Mouse (Mus musculus) heart, adult 11 months (tissue): ENCODE results near the gene C1rb.

Experiments
- DNase-seq: peaks from one replicate; pipeline ENCODE4 v3.0.0; 2022

Gene C1rb

GRCm38 (mm10) chr6:124602031-124602430 lies 31.9 kb downstream of the C1rb start:
- peak; percentile 64 for DNase-seq

DNA sequence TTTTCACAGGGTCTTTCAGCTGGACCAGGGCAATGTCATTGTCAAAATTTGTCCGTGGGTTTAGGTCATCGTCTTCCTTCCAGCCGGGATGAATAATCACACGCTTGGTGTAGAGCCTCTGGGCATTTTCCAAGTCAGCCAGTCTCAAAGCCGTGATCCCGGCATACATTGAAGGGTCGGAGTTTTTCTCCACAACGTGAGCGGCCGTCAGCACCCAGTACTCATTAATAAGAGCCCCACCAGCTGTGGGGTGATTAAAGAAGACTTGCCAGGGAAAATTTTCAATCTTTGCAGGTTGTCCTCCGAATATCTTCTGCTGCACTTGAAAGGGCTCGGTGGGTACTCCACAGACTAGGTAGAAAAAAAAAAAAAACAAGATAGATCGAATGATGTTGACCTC lies 55.5 kb downstream of the C1rb start:
- DNase-seq: peak; percentile 73

DNA sequence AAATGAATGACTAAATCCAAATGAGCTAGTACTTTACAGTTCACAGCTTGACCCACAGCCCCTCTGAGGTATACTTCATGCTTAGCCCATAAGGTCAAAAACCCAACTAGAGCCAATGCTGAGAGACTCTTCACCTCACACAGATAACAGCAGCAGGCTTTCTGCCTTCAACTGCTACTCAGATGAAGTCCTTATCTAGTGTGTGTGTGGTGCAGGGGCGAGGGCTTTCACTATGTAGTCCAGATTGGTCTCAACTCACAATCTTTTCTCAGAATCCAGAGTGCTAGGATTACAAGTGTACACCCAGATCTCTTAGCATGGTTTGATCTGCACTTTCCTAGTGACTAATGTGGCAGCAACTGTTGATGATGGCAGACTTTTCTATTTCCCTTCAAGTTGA lies 56.1 kb downstream of the C1rb start:
- peak; percentile 30 for DNase-seq

DNA sequence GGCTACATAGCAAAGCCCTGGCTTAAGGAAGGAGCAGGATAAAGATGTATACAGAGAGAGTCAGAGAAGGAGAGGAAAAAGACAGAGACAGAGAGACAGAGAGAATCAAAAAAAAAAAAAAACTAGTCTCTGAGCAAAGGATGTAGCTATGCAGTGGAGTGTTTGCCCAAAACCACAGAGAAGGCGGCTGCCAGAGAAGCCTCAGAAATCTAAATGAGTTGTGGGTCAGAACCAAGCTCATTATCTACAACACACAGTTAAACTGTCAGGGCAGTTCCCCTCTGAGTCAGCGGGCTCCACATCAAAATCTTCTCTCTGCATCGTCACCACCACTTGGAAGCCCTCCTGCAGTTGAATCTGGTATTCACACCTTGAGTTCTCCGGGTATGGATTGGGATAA lies 60.7 kb downstream of the C1rb start:
- peak; percentile 74 for DNase-seq
